8 mouse cellular contexts compared by ENCODE assay signal in the genomic region with DNA sequence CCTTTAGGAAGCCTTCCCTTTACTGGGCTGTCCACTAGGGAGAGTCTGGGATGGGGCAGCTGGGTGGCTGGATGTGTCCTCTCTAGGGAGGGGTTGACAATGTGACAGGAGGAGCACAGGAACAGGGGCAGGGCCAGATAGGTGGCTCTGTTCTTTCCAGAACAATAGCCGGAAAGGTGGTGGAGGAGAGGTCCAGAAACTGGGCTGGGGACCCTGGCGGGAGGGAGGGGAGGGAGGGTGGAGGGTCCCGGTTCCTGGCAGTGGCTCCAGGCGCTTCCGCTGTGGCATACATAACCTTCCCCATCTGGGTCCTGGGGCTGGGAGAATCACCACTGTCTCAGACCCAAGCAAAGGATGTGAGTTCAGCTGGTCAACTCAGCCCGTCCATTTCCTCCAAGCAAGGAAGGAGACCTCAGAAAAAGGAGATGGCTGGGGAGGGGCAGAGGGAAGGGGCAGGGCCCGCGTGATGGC. TPM values are rescaled to one million over a fixed set of nuclear protein-coding genes. Genes with fewer than 3 reads are reported as not detected.
A peak's percentile ranks its signal among the peaks of the same experiment; 100 is the strongest.
DNase-seq lines count a peak whose midpoint lies in the region; ATAC-seq and TF ChIP-seq lines count a peak whose summit lies in the region.

No protein-coding gene starts in this region.

- no peak for ATAC-seq in hindbrain, embryonic 13.5 days (ENCODE audit: low FRiP score)
- no peak for ATAC-seq in limb, embryonic 15.5 days (ENCODE audit: insufficient number of reproducible peaks, low FRiP score, low TSS enrichment, low read depth)

- H3K4me3 ChIP-seq in left cerebral cortex, adult 2 months = no peak overlapping the region; the same call in 1 of the 2 replicates
- no peak overlapping the region for H3K4me3 ChIP-seq in hindbrain, embryonic 13.5 days
- peak overlapping the region; percentile 24 for H3K4me3 ChIP-seq in limb, embryonic 15.5 days
- no peak overlapping the region for H3K4me3 ChIP-seq in olfactory bulb, adult 2 months (ENCODE audit: insufficient read depth, low read depth, low read length)

- H3K27ac ChIP-seq in left cerebral cortex, adult 2 months = peak overlapping the region; percentile 71
- H3K27ac ChIP-seq in hindbrain, embryonic 13.5 days = peak overlapping the region; percentile 83
- peak overlapping the region; percentile 88 for H3K27ac ChIP-seq in limb, embryonic 15.5 days
- H3K27ac ChIP-seq in olfactory bulb, adult 2 months (ENCODE audit: insufficient read depth, low read depth, low read length) = peak overlapping the region; percentile 63

- intact Hi-C loops in left cerebral cortex, adult 2 months (cut with DNase I) = no loop called here
- intact Hi-C loops in left cerebral cortex, postnatal 25 days (cut with DNase I) = no loop called here

- peak overlapping the region; percentile 92 for H3K4me2 ChIP-seq in hindbrain, embryonic 13.5 days
- peak overlapping the region; percentile 91 for H3K4me2 ChIP-seq in limb, embryonic 15.5 days

- H3K9ac ChIP-seq in hindbrain, embryonic 13.5 days = peak overlapping the region; percentile 60
- no peak overlapping the region; the same call in 1 of the 2 replicates for H3K9ac ChIP-seq in limb, embryonic 15.5 days

- H3K9me3 ChIP-seq in hindbrain, embryonic 13.5 days = no peaks in the 10 kb centered on the region
- no peaks in the 10 kb centered on the region for H3K9me3 ChIP-seq in limb, embryonic 15.5 days

- no peak for TF ChIP-seq POLR2A in olfactory bulb, adult 2 months (IDR thresholded peaks at IDR 0.05; ENCODE audit: insufficient read depth, low read depth, low read length)

- H3K36me3 ChIP-seq in hindbrain, embryonic 13.5 days = peaks cover 30% of the 10 kb centered on the region
- H3K36me3 ChIP-seq in limb, embryonic 15.5 days = peaks cover 46% of the 10 kb centered on the region

- TF ChIP-seq CTCF in left cerebral cortex, adult 2 months (IDR thresholded peaks at IDR 0.05) = no peak; the same call in 1 of the 2 replicates
- no peak for TF ChIP-seq CTCF in olfactory bulb, adult 2 months (IDR thresholded peaks at IDR 0.05; ENCODE audit: insufficient read depth, low read depth, low read length)

- 52% methylated on average over 8 of the region's 8 CpGs for WGBS in hindbrain, embryonic 13.5 days
- WGBS in limb, embryonic 15.5 days = 60% methylated on average over 8 of the region's 8 CpGs
- WGBS in olfactory bulb, adult 2 months = 57% methylated on average over 8 of the region's 8 CpGs

- peaks cover 75% of the 10 kb centered on the region for H3K4me1 ChIP-seq in hindbrain, embryonic 13.5 days (replicated peaks)
- peaks cover 77% of the 10 kb centered on the region for H3K4me1 ChIP-seq in limb, embryonic 15.5 days
- peaks cover 21% of the 10 kb centered on the region for H3K4me1 ChIP-seq in olfactory bulb, adult 2 months (ENCODE audit: control insufficient read depth, insufficient read depth, low read length)

- H3K27me3 ChIP-seq in hindbrain, embryonic 13.5 days = no peaks in the 10 kb centered on the region
- no peaks in the 10 kb centered on the region for H3K27me3 ChIP-seq in limb, embryonic 15.5 days

- no peak for DNase-seq in left cerebral cortex, adult 2 months (ENCODE audit: extremely low spot score in 1 of 2, low spot score in 2 of 2)
- no peak for DNase-seq in left cerebral cortex, postnatal 25 days (ENCODE audit: low spot score in 2 of 2)
- DNase-seq in cerebellum, postnatal 36 days = no peak
- DNase-seq in urinary bladder, adult 18-20 months (ENCODE audit: low spot score in 2 of 2) = no peak
- no peak for DNase-seq in thymus, postnatal 14 days

RNA-seq across cellular contexts. Expression of gene Caskin2, which starts 4.1 kb away (rescaled TPM):
- 10 to 100 TPM; 18.1 to 18.8 TPM for total RNA-seq in left cerebral cortex, adult 2 months (2021)
- 10 to 100 TPM; 18.8 to 20.7 TPM for total RNA-seq in left cerebral cortex, postnatal 25 days (2021)
- 11.6 and 11.8 TPM in 2 replicates for polyA plus RNA-seq in hindbrain, embryonic 13.5 days (2015; fragmentation: Nextera tagmentation; extraction: Ambion mirVana)
- polyA plus RNA-seq in limb, embryonic 15.5 days (2015; fragmentation: Nextera tagmentation; extraction: Ambion mirVana) = 16.5 and 17.9 TPM in 2 replicates
- polyA plus RNA-seq in olfactory bulb, adult 2 months (2012; ENCODE audit: insufficient read depth, insufficient read length, low replicate concordance, missing spikeins) = not detected in 2 replicates

RNA-seq across cellular contexts. Expression of gene Tsen54, which starts 5.2 kb away (rescaled TPM):
- 10 to 100 TPM; 12.4 to 14.2 TPM for total RNA-seq in left cerebral cortex, adult 2 months (2021)
- 10 to 100 TPM; 12.5 to 12.7 TPM for total RNA-seq in left cerebral cortex, postnatal 25 days (2021)
- 24.5 and 25.4 TPM in 2 replicates for polyA plus RNA-seq in hindbrain, embryonic 13.5 days (2015; fragmentation: Nextera tagmentation; extraction: Ambion mirVana)
- 29.5 and 31.3 TPM in 2 replicates for polyA plus RNA-seq in limb, embryonic 15.5 days (2015; fragmentation: Nextera tagmentation; extraction: Ambion mirVana)
- not detected in 2 replicates for polyA plus RNA-seq in olfactory bulb, adult 2 months (2012; ENCODE audit: insufficient read depth, insufficient read length, low replicate concordance, missing spikeins)

RNA-seq across cellular contexts. Expression of gene Llgl2, which starts 14.5 kb away (rescaled TPM):
- total RNA-seq in left cerebral cortex, adult 2 months (2021) = 1 to 10 TPM; 2.3 to 3.6 TPM
- 1 to 10 TPM; 3.7 to 4.0 TPM for total RNA-seq in left cerebral cortex, postnatal 25 days (2021)
- 1.00 and 2.2 TPM in 2 replicates for polyA plus RNA-seq in hindbrain, embryonic 13.5 days (2015; fragmentation: Nextera tagmentation; extraction: Ambion mirVana)
- polyA plus RNA-seq in limb, embryonic 15.5 days (2015; fragmentation: Nextera tagmentation; extraction: Ambion mirVana) = 22.4 and 23.1 TPM in 2 replicates
- polyA plus RNA-seq in olfactory bulb, adult 2 months (2012; ENCODE audit: insufficient read depth, insufficient read length, low replicate concordance, missing spikeins) = not detected in 2 replicates

RNA-seq across cellular contexts. Expression of gene Tmem94, which starts 44.1 kb away (rescaled TPM):
- total RNA-seq in left cerebral cortex, adult 2 months (2021) = 10 to 100 TPM; 62.3 to 62.7 TPM
- total RNA-seq in left cerebral cortex, postnatal 25 days (2021) = 10 to 100 TPM; 54.9 to 59.1 TPM
- 30.9 TPM in 2 replicates for polyA plus RNA-seq in hindbrain, embryonic 13.5 days (2015; fragmentation: Nextera tagmentation; extraction: Ambion mirVana)
- 23.6 and 28.1 TPM in 2 replicates for polyA plus RNA-seq in limb, embryonic 15.5 days (2015; fragmentation: Nextera tagmentation; extraction: Ambion mirVana)
- not detected in 2 replicates for polyA plus RNA-seq in olfactory bulb, adult 2 months (2012; ENCODE audit: insufficient read depth, insufficient read length, low replicate concordance, missing spikeins)

RNA-seq across cellular contexts. Expression of gene Myo15b, which starts 48.9 kb away (rescaled TPM):
- total RNA-seq in left cerebral cortex, adult 2 months (2021) = under 1 TPM; 0.36 to 0.79 TPM
- total RNA-seq in left cerebral cortex, postnatal 25 days (2021) = under 1 TPM; 0.11 to 0.23 TPM
- polyA plus RNA-seq in hindbrain, embryonic 13.5 days (2015; fragmentation: Nextera tagmentation; extraction: Ambion mirVana) = not detected in 2 replicates
- polyA plus RNA-seq in limb, embryonic 15.5 days (2015; fragmentation: Nextera tagmentation; extraction: Ambion mirVana) = 0.47 TPM in 2 replicates
- polyA plus RNA-seq in olfactory bulb, adult 2 months (2012; ENCODE audit: insufficient read depth, insufficient read length, low replicate concordance, missing spikeins) = not detected in 2 replicates

Comparison
In these comparisons a context has a peak if more than half of its experiments do, and no peak if none do; other contexts are left out.
1. RNA of gene Caskin2, which starts 4.1 kb away (polyA plus RNA-seq): 16.5 to 17.9 TPM in limb, embryonic 15.5 days and 11.6 to 11.8 TPM in hindbrain, embryonic 13.5 days; not detected in olfactory bulb, adult 2 months; every median in the first group is over 10 times any median in the second.
2. RNA of gene Tsen54, which starts 5.2 kb away (polyA plus RNA-seq): 29.5 to 31.3 TPM in limb, embryonic 15.5 days and 24.5 to 25.4 TPM in hindbrain, embryonic 13.5 days; not detected in olfactory bulb, adult 2 months; every median in the first group is over 10 times any median in the second.
3. Peak in every context shown above with its lines, with median percentiles within 50 percentile points of each other: H3K27ac ChIP-seq.